Mouse (Mus musculus) stomach, embryonic 16.5 days (tissue): ENCODE data around the gene Tnfrsf14. TPM values are rescaled to one million over a fixed set of nuclear protein-coding genes. Genes with fewer than 3 reads are reported as not detected.

ENCODE experiments used
- ATAC-seq: fragments of 200-750 bp; cut with Nextera tagmentation; 2 replicates; pipeline ENCODE4 v1.8.0; 2017; ENCODE audit warnings: moderate number of reproducible peaks, moderate TSS enrichment; ENCODE audit not compliant: insufficient read depth, low FRiP score
- H3K27ac ChIP-seq: fragments of 300-500 bp; sonication (generic); 2 replicates; pipeline ENCODE4 v1.5.1; 2014; ENCODE audit warnings: low read length
- H3K27me3 ChIP-seq: fragments of 300-500 bp; sonication (generic); 2 replicates; pipeline ENCODE4 v1.6.1; 2014; ENCODE audit warnings: low read length, control low read depth, mixed read lengths; ENCODE audit not compliant: control insufficient read depth, insufficient read depth
- H3K36me3 ChIP-seq: fragments of 300-500 bp; sonication (generic); 2 replicates; pipeline ENCODE4 v1.6.1; 2014; ENCODE audit warnings: low read length; ENCODE audit not compliant: control insufficient read depth, insufficient read depth
- H3K4me1 ChIP-seq: fragments of 300-500 bp; sonication (generic); 2 replicates; pipeline ENCODE4 v1.6.1; 2014; ENCODE audit warnings: low read length, control low read depth, mixed read lengths; ENCODE audit not compliant: control insufficient read depth, insufficient read depth
- H3K4me2 ChIP-seq: fragments of 300-500 bp; sonication (generic); 2 replicates; pipeline ENCODE4 v1.6.1; 2014; ENCODE audit warnings: low read depth, low read length, mixed read lengths
- H3K4me3 ChIP-seq: fragments of 300-500 bp; sonication (generic); replicated peaks from 2 replicates; pipeline ENCODE4 v1.5.1; 2014; ENCODE audit warnings: mild to moderate bottlenecking, low read length
- H3K9ac ChIP-seq: fragments of 300-500 bp; sonication (generic); 2 replicates; pipeline ENCODE4 v1.6.1; 2014; ENCODE audit warnings: low read length
- H3K9me3 ChIP-seq: fragments of 300-500 bp; sonication (generic); replicated peaks from 2 replicates; pipeline ENCODE4 v1.6.1; 2016; ENCODE audit warnings: low read length, control low read depth; ENCODE audit not compliant: control insufficient read depth
- WGBS: fragments of 180-500 bp; shearing (Covaris S2); extraction: QIAGEN DNeasy Blood & Tissue Kit; methylation state at CpG from one replicate; pipeline ENCODE4 v1.1.7; 2014; 5-methylcytosine and 5-hydroxymethylcytosine counted together
- polyA plus RNA-seq: library from polyadenylated mRNA; unstranded; fragments of >200 nt; fragmentation: Nextera tagmentation; extraction: Ambion mirVana; gene quantifications from 2 replicates; pipeline ENCODE4 v1.2.1, GENCODE M21; 2015

Gene Tnfrsf14
- polyA plus RNA-seq, 1 experiment from 2014 or later: 4.6 TPM

- Histone ChIP-seq H3K4me1 (peaks cover 14% of the 10 kb centered on the region), H3K4me3 (no peak overlapping the region), H3K9ac (no peak overlapping the region), H3K27me3 (no peaks in the 10 kb centered on the region), H3K36me3 (no peaks in the 10 kb centered on the region), H3K9me3 (no peaks in the 10 kb centered on the region), H3K4me2 (no peak overlapping the region), H3K27ac (no peak overlapping the region)
- ATAC-seq: no peak
- 93% methylated on average over 3 of the region's 3 CpGs for WGBS
Measured at GRCm38 (mm10) chr4:154913845-154914244, 14.5 kb downstream of the Tnfrsf14 start.

GRCm38 (mm10) chr4:154911644-154912043 is 16.7 kb downstream of the Tnfrsf14 start:
- Histone ChIP-seq H3K36me3 (no peaks in the 10 kb centered on the region), H3K4me3 (no peak overlapping the region), H3K9ac (0 out of 2 replicates have a peak overlapping the region, but pooled peaks have one; percentile 54), H3K4me2 (peak overlapping the region; percentile 21; the same call in 1 of the 2 replicates), H3K27ac (peak overlapping the region; percentile 74), H3K4me1 (peaks cover 18% of the 10 kb centered on the region), H3K27me3 (no peaks in the 10 kb centered on the region), H3K9me3 (no peaks in the 10 kb centered on the region)
- peak; percentile 67; the same call in 1 of the 2 replicates for ATAC-seq
- 43% methylated on average over 2 of the region's 2 CpGs for WGBS

GRCm38 (mm10) chr4:154910606-154911522 is 17.5 kb downstream of the Tnfrsf14 start:
- H3K4me3 ChIP-seq: no peak overlapping the region; the same call in 1 of the 2 replicates
- no peaks in the 10 kb centered on the region for H3K9me3 ChIP-seq
- peak; percentile 51; the same call in 1 of the 2 replicates for ATAC-seq
- H3K36me3 ChIP-seq: no peaks in the 10 kb centered on the region
- peaks cover 18% of the 10 kb centered on the region for H3K4me1 ChIP-seq
- peak overlapping the region; percentile 22; the same call in 1 of the 2 replicates for H3K4me2 ChIP-seq
- H3K9ac ChIP-seq: peak overlapping the region; percentile 54
- no peaks in the 10 kb centered on the region for H3K27me3 ChIP-seq
- H3K27ac ChIP-seq: peak overlapping the region; percentile 74
- 28% methylated on average over 15 of the region's 15 CpGs for whole genome bisulfite sequencing

- no peaks in the 10 kb centered on the region for H3K9me3 ChIP-seq
- H3K27me3 ChIP-seq: no peaks in the 10 kb centered on the region
- H3K9ac ChIP-seq: no peak overlapping the region
- no peaks in the 10 kb centered on the region for H3K36me3 ChIP-seq
- H3K4me3 ChIP-seq: no peak overlapping the region
- ATAC-seq: no peak
- no peak overlapping the region for H3K27ac ChIP-seq
- H3K4me2 ChIP-seq: no peak overlapping the region
- 83% methylated on average over 5 of the region's 5 CpGs for WGBS
- H3K4me1 ChIP-seq: peaks cover 24% of the 10 kb centered on the region
Measured at GRCm38 (mm10) chr4:154908490-154908889, 19.9 kb downstream of the Tnfrsf14 start.

- WGBS: 30% methylated on average over 17 of the region's 17 CpGs
- Histone ChIP-seq H3K36me3 (no peaks in the 10 kb centered on the region), H3K4me2 (peak overlapping the region; percentile 36), H3K4me3 (no peak overlapping the region), H3K27ac (no peak overlapping the region), H3K27me3 (no peaks in the 10 kb centered on the region), H3K9me3 (no peaks in the 10 kb centered on the region), H3K9ac (peak overlapping the region; percentile 68), H3K4me1 (peaks cover 24% of the 10 kb centered on the region)
- peak; percentile 67 for ATAC-seq
Measured at GRCm38 (mm10) chr4:154907833-154908232, 20.5 kb downstream of the Tnfrsf14 start.

GRCm38 (mm10) chr4:154904185-154905071 is 23.9 kb downstream of the Tnfrsf14 start:
- H3K9ac ChIP-seq: peak overlapping the region; percentile 73
- H3K27me3 ChIP-seq: no peaks in the 10 kb centered on the region
- peak; percentile 95 for ATAC-seq
- WGBS: 1% methylated on average over 16 of the region's 16 CpGs
- H3K9me3 ChIP-seq: no peaks in the 10 kb centered on the region
- peaks cover 10% of the 10 kb centered on the region; the same call in 1 of the 2 replicates for H3K4me1 ChIP-seq
- no peaks in the 10 kb centered on the region for H3K36me3 ChIP-seq
- no peak overlapping the region for H3K27ac ChIP-seq
- H3K4me2 ChIP-seq: peak overlapping the region; percentile 88
- peak overlapping the region; percentile 57 for H3K4me3 ChIP-seq

- 83% methylated on average over 2 of the region's 2 CpGs for WGBS
Measured at GRCm38 (mm10) chr4:154902371-154902770, 26.0 kb downstream of the Tnfrsf14 start.

GRCm38 (mm10) chr4:154898506-154899446 is 29.6 kb downstream of the Tnfrsf14 start, which contains the start of gene Fam213b:
Gene Fam213b, minus strand, starts transcription at chr4:154899135.
- ATAC-seq: peak; percentile 98
- Histone ChIP-seq H3K9me3 (no peaks in the 10 kb centered on the region), H3K9ac (peak within 1 kb of the TSS; percentile 77), H3K36me3 (no peaks in the 10 kb centered on the region), H3K4me3 (peak within 1 kb of the TSS; percentile 53), H3K4me1 (peaks cover 11% of the 10 kb centered on the region), H3K4me2 (peak within 1 kb of the TSS; percentile 82), H3K27ac (peak within 1 kb of the TSS; percentile 63), H3K27me3 (no peaks in the 10 kb centered on the region)
- 3% methylated on average over 43 of the region's 43 CpGs for WGBS

More at GRCm38 (mm10) chr4:154902371-154902770, 26.0 kb downstream of the Tnfrsf14 start:
- Histone ChIP-seq H3K9me3 (no peaks in the 10 kb centered on the region), H3K4me3 (no peak overlapping the region), H3K4me1 (peaks cover 16% of the 10 kb centered on the region), H3K27ac (no peak overlapping the region), H3K36me3 (no peaks in the 10 kb centered on the region), H3K4me2 (no peak overlapping the region), H3K27me3 (no peaks in the 10 kb centered on the region), H3K9ac (no peak overlapping the region)
- ATAC-seq: no peak
